Comparison of ENCODE assay signal across 9 mouse cellular contexts in the genomic region with DNA sequence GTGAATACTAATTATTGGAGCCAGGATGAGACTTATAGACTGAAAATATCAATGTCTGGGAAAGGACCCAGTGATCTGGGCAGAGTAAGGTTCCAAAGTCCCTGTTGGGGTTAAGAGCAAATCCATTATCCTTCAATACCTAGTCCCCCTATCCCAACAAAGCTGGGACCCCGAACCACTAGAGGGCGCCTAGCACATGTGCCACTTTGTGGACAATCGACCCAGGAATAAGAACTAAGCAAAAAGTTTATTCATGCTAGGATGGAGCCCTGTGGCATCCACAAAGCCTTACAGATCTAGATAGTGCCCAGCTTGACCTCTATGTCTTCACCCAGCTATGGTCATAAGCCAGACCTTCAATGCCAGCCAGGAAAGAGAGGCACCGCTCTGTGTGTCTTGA. TPM values are rescaled to one million over a fixed set of nuclear protein-coding genes. Genes with fewer than 3 reads are reported as not detected.
A peak's percentile ranks its signal among the peaks of the same experiment; 100 is the strongest.
DNase-seq lines count a peak whose midpoint lies in the region; ATAC-seq and TF ChIP-seq lines count a peak whose summit lies in the region.
"Had no signal": no experiment of that assay in that cellular context is flagged by ENCODE, and none has a peak within 500 bp of the region (broad histone marks: within the 10 kb centered on the region; RNA-seq: fewer than 3 reads in every experiment).

No protein-coding gene starts in this region.

- H3K36me3 ChIP-seq in forebrain, embryonic 11.5 days (ENCODE audit: control insufficient read depth, insufficient read depth, low read length): no peaks in the 10 kb centered on the region
- H3K36me3 ChIP-seq: heart, embryonic 13.5 days had no signal

- TF ChIP-seq POLR2A in bone marrow macrophage, adult 2 months (IDR thresholded peaks at IDR 0.05; ENCODE audit: borderline replicate concordance, low read depth, low read length): no peak

- H3K4me2 ChIP-seq in forebrain, embryonic 11.5 days (ENCODE audit: low read depth, low read length, severe bottlenecking): no peak overlapping the region
- H3K4me2 ChIP-seq: heart, embryonic 13.5 days had no signal

- intact Hi-C loops in heart, postnatal 25 days (cut with DNase I): loop anchor here (1.0 to 5.0 kb wide), 2 partner anchors 40 to 99 kb away; no protein-coding TSS in a partner anchor

- peak; percentile 84 for TF ChIP-seq CTCF in bone marrow macrophage, adult 2 months (IDR thresholded peaks at IDR 0.05; ENCODE audit: low read depth, low read length)

- DNase-seq in ES-CJ7 (ENCODE audit: low read depth, low spot score): peak; percentile 87
- peak; percentile 92 for DNase-seq in forebrain, embryonic 11.5 days (ENCODE audit: low spot score)
- peak; percentile 53 for DNase-seq in heart, postnatal 25 days (ENCODE audit: low spot score)
- DNase-seq in layer of hippocampus, adult 9-10 months (ENCODE audit: low spot score): peak; percentile 49
- peak; percentile 86 for DNase-seq in lung, postnatal 25 days (ENCODE audit: low spot score)
- peak; percentile 74 to 79 for DNase-seq in right cerebral cortex, adult 2 months (ENCODE audit: low spot score in 2 of 2)
- peak; percentile 67 to 78 for DNase-seq in urinary bladder, adult 18-20 months (ENCODE audit: low spot score in 2 of 2)

- ATAC-seq in forebrain, embryonic 11.5 days (replicated peaks; ENCODE audit: low FRiP score): peak; percentile 58; the same call in 1 of the 2 replicates

- no peaks in the 10 kb centered on the region for H3K27me3 ChIP-seq in forebrain, embryonic 11.5 days (ENCODE audit: control insufficient read depth, insufficient read depth, low read length)
- H3K27me3 ChIP-seq: heart, embryonic 13.5 days had no signal

- no peaks in the 10 kb centered on the region; the same call in 1 of the 2 replicates for H3K4me1 ChIP-seq in bone marrow macrophage, adult 2 months (ENCODE audit: control insufficient read depth, insufficient read depth, low read length)
- no peaks in the 10 kb centered on the region for H3K4me1 ChIP-seq in forebrain, embryonic 11.5 days (replicated peaks; ENCODE audit: control insufficient read depth, insufficient read depth, low read length)

- H3K9ac ChIP-seq in forebrain, embryonic 11.5 days (ENCODE audit: low read length): no peak overlapping the region
- H3K9ac ChIP-seq: heart, embryonic 13.5 days had no signal

- H3K27ac ChIP-seq in bone marrow macrophage, adult 2 months (ENCODE audit: insufficient read depth, low read depth, low read length): no peak overlapping the region
- no peak overlapping the region for H3K27ac ChIP-seq in forebrain, embryonic 11.5 days (ENCODE audit: low read depth, low read length)
- H3K27ac ChIP-seq: heart, embryonic 13.5 days had no signal

- no peaks in the 10 kb centered on the region for H3K9me3 ChIP-seq in forebrain, embryonic 11.5 days (ENCODE audit: control insufficient read depth, low read length)
- H3K9me3 ChIP-seq: heart, embryonic 13.5 days had no signal

- no peak overlapping the region for H3K4me3 ChIP-seq in bone marrow macrophage, adult 2 months (ENCODE audit: insufficient read depth, low read length)
- no peak overlapping the region for H3K4me3 ChIP-seq in forebrain, embryonic 11.5 days (ENCODE audit: low read depth, low read length)
- H3K4me3 ChIP-seq: heart, embryonic 13.5 days had no signal

- 19% methylated on average over 4 of the region's 4 CpGs for WGBS in forebrain, embryonic 11.5 days

RNA-seq across cellular contexts. Expression of a gene that starts 8.3 kb away (rescaled TPM):
- polyA plus RNA-seq in bone marrow macrophage, adult 2 months (2012; ENCODE audit: insufficient read depth, insufficient read length, missing spikeins): 7.1 and 8.0 TPM in 2 replicates
- 27.7 and 28.6 TPM in 2 replicates for polyA plus RNA-seq in forebrain, embryonic 11.5 days (2014; fragmentation: Nextera tagmentation; extraction: Ambion mirVana)
- total RNA-seq in heart, postnatal 25 days (2021): 1 to 10 TPM; 3.5 to 4.2 TPM

RNA-seq across cellular contexts. Expression of a gene that starts 26.3 kb away (rescaled TPM):
- 1.6 and 3.8 TPM in 2 replicates for polyA plus RNA-seq in bone marrow macrophage, adult 2 months (2012; ENCODE audit: insufficient read depth, insufficient read length, missing spikeins)
- 23.3 and 23.7 TPM in 2 replicates for polyA plus RNA-seq in forebrain, embryonic 11.5 days (2014; fragmentation: Nextera tagmentation; extraction: Ambion mirVana)
- 1,000 to 10,000 TPM; 1,004 to 1,109 TPM for total RNA-seq in heart, postnatal 25 days (2021)

RNA-seq across cellular contexts. Expression of a gene that starts 26.6 kb away (rescaled TPM):
- 0.65 and 1.3 TPM in 2 replicates for polyA plus RNA-seq in bone marrow macrophage, adult 2 months (2012; ENCODE audit: insufficient read depth, insufficient read length, missing spikeins)
- 31.3 and 34.5 TPM in 2 replicates for polyA plus RNA-seq in forebrain, embryonic 11.5 days (2014; fragmentation: Nextera tagmentation; extraction: Ambion mirVana)
- 10 to 100 TPM; 16.6 to 20.3 TPM for total RNA-seq in heart, postnatal 25 days (2021)

RNA-seq across cellular contexts. Expression of a gene that starts 56.9 kb away (rescaled TPM):
- polyA plus RNA-seq in bone marrow macrophage, adult 2 months (2012; ENCODE audit: insufficient read depth, insufficient read length, missing spikeins): 27.3 and 39.7 TPM in 2 replicates
- polyA plus RNA-seq in forebrain, embryonic 11.5 days (2014; fragmentation: Nextera tagmentation; extraction: Ambion mirVana): 87.4 and 91.4 TPM in 2 replicates
- total RNA-seq in heart, postnatal 25 days (2021): 100 to 1,000 TPM; 129 to 141 TPM

Comparison
In these comparisons a context has a peak if more than half of its experiments do, and no peak if none do; other contexts are left out.
1. RNA of a gene that starts 26.6 kb away (polyA plus RNA-seq): 31.3 to 34.5 TPM in forebrain, embryonic 11.5 days; 0.65 to 1.3 TPM in bone marrow macrophage, adult 2 months; every median in the first group is over 10 times any median in the second.
2. Peak in every context shown above with its lines, with median percentiles within 50 percentile points of each other: DNase-seq.